Mouse (Mus musculus) embryo, embryonic 10 days (tissue): ENCODE results near the gene Dpf3.

Experiments
- DNase-seq: peaks from one replicate; pipeline ENCODE4 v3.0.0-alpha.2; 2015; ENCODE audit warnings: low spot score

Dpf3 gene

DNA sequence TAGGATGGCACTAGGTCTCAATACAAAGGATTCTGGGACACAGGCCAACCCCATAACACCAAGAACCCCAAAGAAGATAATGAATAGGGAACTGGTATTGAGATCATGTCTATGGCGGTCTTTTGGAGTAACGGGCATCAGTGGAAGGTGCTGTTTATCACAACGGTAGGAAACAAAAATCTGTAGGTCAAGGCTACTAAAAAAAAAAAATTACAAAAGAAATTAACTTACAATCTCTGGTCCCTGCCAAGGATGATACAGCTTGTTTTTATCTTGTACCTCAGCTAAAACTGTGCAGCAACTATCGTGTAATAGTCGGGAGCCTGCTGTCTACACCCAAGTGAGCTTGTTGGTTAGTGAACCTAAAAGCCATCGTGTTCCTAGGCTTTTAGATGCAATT is 9.2 kb upstream of the Dpf3 start:
- no peak for DNase-seq

DNA sequence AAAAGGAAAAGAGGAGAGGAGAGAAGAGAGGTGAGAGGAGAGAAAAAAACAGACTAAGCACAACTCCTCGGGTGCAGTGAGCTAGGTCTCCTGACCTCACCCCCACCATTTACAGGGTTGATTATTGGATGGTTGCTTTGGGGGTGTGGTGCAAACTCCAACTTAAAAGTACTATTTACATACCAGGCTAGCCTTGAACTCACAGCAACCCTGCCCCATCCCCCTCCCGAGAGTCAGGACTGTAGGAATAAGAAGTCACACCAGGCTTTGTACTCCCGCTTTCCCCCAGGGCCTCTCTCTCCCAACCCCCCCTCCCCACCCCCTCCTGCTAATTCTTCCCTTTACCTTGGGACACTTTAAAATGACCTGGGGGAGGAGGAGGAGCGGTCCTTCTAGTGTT is 8.8 kb upstream of the Dpf3 start:
- no peak for DNase-seq

DNA sequence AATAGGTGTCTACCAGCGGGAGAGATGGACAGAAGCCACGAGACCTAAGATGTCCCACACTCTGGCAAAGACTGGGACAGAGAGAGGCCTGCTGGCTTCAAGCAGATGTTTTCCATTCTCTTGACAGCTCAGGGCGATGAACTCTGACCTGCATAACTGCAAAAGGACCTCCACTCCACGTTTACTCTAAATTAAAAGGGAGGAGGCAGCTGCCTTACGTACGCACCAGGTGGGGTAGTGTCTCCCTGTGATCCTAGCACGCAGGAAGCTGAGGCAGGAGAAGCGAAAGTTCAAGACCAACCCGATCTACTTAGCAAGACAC is 8.4 kb upstream of the Dpf3 start:
- peak; percentile 68 for DNase-seq

DNA sequence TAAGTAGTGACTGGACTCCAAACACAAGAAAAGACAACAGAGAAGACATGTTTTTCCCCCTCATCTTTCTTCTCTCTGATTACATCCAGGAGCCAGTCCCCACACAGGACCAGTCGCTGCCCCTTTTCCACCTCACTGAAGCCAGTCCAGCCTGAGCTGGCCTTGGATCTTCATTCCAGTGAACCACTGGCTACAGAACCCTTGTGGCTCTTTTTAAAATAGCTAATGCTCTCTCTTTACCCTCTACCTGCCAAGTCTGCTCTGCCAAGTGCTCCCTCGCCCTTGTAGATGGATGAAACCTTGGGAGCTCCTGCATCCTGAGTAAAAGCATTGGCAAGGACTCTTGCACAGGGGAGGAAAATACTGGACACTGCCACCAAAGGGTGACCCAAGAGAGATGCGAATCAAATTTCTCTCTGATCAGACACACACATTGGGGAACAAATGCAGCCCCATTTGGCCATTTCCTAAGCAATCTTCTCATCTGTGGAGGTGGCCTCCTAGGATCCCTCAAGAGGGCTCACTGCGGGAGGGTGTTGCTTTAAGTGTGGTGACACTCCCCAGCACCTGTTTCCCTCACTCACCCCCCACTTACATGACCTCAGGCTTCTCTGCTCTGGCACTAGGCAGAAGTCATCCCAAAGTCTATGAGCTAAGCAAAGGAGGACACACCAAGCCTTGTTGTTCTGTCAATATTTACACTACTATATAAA is 7.9 kb upstream of the Dpf3 start:
- DNase-seq: no peak

DNA sequence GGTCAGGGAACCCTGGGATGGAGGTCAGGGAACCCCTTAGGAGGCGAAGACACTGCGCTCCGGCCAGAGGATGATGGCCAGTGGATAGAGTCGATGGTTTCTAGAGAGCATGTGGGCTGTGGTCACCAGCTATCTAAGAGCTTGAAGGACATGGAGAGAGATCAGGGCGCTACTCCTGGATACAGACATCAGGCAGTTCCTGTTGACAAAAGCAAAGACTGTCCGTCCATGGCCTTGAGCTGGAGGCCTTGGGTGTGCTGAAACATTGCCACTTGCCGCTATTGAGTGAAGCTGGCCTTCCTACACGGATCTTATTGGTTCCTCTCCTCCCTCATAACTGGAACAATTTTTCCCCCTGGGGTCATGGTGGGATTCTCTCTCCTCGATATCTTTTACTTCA is 6.7 kb upstream of the Dpf3 start:
- DNase-seq: no peak

DNA sequence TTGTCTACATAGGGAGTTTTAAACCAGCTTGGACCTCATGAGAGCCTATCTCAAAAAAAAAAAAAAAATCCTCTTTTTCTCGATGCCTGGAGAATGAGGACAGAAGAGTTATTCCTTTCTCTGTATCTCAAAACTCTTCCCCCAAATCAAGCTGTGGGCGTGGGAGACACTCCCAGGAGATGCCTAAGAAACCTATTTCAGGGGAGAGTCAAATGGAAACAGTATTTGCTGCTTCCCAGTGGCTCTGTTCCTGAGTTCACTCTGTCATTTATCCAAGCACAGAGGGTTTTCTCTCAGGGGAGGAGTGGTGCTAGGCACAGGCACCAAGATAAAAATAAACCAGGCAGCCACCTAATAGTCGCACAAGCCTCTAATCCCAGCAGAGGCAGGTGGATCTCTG is 5.3 kb upstream of the Dpf3 start:
- DNase-seq: no peak

DNA sequence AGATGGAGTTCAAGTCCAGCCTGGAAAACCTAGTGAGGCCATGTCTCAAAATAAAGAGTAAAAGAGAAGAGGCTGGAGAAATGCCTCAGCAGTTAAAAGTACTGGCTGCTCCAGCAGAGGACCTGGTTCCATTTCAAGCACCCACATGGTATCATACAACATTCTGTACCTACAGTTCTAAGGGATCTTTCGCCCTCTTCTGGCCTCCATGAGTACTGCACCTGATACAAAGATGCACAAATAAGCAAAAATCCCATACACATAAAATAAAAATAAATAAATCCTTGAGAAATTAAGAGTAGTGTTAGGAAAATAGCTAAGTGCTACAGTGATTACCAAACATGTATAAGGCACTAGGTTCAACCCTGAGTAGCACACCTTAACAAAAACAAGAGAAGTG is 4.1 kb upstream of the Dpf3 start:
- DNase-seq: no peak

DNA sequence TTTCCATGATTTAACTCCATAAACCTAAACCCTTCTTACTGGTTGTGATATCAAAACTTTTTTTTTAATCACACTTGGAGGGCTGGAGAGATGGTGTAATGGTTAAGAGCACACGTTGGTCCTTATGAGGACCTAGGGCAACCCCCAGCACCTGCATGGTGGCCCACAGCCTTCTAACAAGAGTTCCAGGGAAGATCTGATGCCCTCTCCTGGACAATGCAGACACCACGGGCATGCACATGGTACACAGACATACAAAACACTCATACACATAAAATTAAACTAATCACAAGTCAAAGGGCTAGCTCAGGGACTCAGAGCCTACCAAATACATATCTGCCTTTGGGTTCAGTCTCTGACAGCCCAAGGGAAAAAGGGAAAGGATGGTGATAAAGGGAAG is 2.2 kb upstream of the Dpf3 start:
- peak; percentile 28 for DNase-seq

DNA sequence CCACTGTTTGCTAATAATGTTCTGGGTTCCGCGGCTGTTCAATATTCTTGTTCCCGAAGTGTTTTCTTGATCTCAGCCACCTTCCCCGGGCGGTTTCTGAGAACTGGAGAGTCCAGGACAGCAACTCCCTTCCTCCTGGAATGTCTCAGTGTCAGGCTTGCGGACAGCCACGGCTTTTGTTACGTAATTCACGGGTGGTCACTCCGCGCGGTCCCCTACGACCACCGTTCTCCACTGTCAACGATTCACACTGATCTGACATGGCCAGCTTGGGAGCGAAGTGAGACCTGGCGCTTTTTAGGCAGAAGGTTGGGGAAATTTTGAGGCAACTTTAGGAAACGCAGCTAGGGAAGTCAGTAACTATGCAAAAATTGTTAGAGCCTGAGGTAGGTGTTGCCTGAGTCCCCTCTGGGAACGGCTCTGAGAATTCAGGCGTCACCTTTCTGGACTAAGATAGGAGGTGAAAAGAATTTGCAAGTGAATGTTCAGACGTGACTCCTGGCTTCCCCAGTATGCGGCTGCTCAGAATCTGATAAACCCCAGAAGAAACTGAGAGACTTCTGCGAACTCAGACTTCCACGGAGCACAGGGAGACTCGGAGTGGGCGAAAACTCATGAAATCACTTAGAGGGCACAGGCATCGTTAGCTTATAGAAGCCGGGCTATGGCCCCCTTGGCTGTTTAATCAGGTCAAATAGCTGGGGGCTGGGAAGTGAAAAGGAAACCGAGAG is 860 bp upstream of the Dpf3 start:
- DNase-seq: peak; percentile 55

DNA sequence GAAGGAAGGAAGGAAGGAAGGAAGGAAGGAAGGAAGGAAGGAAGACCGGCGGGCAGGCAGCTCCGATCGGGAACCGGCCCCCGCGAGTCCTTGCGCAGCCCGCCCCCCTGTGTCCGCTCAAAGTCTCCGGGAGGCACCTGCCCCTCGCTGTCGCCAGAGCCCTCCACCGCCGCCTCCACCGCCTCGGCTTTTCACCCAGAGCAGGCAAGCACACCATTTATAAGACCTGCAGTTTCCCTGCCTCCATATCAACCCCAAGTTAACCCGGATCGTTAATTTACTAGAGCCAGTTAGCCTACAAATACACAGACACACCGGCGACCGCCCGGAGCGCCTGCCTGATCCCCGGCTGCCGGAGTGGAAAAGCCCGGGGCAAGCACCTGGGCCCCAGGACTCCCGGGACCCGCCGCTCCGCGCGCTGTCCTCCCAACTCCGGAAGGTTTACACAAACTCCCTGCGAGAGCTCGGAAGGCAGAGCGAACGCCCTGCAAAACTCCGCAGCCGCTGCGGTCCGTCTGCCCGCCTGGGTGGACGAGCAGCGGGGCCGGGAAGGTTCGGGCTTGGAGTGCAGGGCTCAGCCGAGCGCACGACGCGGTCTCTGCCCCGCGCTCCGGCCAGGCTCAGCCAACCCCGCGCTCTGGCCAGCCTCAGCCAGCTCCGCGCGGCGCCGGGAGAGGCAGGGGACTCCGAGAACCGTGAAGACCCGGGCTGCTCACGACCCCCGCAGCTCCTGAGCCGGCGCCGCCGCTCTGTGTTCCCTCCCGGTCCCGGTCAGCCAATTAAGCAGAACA is 650 bp downstream of the Dpf3 start:
- DNase-seq: peak; percentile 69

DNA sequence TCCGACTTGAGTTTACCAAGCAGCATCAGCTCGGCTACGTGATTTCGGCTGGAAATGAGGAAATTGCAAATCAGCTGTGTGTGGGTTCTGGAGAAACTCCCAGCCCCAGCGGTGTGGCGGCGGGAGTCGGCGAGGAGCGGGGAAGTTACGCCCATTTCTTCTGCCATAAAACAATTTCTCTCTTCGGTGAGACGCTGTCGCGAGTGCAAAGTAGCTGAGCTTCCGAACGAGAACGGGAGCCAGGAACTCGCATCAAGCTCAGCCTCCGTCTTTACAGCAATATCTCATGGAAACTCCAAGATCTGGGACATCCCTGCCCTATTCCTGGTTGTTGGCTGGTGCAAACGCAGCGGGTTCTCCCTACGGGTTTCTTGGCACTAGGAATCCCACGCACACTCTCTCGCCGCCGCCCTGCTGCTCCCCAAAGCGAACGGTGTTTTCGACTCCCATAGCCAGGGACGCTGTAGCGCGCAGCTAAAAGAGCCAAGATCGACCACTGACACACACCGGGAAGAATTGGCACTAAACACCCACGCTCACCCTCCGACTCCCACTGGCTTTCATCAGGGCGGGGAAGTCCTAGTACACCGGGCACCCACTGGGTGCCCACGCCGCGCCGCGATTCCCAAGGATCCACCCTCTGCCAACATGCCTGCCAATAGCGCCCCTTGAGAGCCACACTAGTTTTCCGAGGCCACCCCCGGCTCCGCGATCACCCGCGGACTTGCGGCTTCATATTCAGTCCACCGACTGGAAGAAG is 1.4 kb downstream of the Dpf3 start:
- DNase-seq: peak; percentile 60

DNA sequence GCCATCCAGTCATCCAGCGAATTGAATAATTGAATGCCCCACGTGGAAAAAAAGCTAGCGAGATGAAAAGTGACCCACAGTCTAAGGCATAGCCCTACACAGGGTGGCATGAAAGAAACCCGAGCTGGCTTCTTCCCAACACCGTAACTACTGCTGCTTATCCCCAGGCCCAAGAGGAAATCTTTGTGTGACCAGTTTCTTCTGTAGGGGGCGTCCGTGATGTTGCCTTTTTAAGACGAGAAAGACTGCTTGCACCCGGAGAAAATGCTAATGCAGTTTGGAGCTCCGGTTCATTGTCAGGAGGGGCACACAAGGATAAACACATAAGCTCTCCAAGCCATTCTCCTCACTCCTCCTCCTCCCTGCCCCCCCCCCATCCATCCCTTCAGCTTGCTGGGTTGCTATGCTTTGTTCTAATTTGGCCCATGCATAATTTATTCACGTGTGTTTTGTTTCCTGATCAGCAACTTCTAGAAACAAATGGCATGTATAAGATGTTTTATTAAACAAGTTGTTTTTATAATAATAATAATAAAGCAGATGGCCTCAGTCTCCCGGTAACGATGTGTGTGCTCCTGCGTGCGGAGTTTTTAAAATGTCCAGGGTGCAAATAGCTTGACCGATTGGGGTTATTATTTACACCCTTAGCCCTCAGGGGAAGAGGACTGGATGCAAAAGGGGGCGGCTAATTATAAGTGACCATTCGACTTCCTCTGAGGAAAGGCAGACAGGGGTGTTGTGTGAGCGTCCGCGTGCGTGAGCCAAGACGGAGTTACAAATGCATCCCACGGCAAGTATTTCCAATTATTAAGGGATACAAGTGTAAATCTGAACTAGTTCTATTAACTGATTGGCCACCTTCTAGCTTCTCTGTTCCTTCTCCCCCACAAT is 2.4 kb downstream of the Dpf3 start:
- peak; percentile 62 for DNase-seq

DNA sequence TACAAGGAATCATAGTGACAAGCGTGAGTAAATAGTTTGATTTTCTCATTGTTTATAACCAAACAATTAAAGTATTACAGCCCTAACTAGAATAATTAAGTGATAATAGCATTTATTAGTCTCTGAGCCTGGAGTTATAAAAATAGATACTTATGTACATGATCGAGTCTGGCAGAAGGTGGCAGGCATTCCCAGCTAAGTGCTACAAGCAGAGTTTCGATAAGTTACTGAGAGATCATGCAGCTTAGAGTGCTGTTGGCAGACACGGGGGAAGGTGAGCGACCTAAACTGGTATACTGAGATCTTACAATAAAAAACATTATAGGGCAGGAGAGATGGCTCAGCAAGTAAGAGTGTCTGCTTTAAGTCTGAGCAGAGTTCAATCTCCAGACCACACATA is 3.9 kb downstream of the Dpf3 start:
- DNase-seq: no peak

DNA sequence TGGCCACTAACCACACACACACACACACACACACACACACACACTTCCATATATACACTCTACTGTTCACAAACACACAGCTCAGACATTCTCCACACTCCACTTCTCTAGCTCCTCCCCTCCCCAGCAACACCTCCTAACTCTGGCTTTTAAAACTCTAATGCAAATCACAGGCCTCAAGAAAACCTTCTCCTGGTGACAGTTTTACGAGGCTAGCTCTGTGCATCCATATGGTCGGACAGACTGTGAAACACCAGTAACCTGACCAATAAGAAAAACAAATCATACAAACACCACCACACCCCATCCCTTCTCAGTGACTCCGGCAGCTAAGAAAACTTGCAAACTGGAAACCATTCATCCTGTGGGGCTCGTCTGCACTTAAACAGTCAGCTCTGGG is 6.1 kb downstream of the Dpf3 start:
- peak; percentile 35 for DNase-seq

DNA sequence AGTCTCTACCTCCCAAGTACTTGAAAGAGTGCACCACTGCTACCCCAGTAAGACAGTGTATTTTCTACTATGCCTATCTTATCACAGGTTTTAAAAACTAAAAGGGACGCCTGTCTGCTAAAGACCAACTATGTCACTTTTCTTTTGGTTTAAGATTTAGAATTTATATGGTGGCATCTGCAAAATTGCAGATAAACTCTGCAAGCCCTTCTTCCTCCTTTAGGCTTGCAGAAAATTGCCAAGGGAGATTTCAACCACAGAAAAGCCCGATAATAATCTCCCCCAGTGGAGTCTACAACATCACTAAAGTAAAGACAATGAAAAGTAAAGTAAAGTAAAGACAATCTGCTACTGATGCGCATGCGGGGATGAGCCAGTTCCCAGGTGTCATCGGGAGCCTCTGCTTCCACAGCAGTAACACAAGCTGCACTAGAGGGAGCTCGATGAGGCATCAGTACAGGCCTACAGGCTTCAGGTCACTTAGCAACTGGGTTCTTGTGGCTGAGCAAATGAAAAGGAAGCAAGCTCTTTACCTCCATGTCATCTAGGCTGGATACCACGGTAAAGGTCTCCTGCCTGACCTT is 7.6 kb downstream of the Dpf3 start:
- no peak for DNase-seq

DNA sequence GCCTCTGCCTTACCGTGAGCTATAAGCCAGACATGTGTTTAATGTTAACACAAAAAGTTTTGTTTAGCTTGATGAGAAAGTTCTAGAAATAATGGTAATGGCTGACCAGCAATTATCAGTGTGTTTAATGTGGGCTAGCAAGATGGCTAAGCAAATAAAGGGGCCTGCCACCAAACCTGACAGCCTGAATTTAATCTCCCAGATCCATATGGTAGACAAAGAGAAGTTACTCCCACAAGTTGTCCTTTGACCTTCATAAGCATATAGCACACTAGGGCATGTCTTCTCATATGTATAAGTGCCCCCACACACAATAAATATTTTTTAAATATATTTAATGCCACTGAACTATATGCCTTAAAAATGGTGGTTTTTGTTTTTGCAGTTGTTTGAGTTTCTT is 8.4 kb downstream of the Dpf3 start:
- no peak for DNase-seq

DNA sequence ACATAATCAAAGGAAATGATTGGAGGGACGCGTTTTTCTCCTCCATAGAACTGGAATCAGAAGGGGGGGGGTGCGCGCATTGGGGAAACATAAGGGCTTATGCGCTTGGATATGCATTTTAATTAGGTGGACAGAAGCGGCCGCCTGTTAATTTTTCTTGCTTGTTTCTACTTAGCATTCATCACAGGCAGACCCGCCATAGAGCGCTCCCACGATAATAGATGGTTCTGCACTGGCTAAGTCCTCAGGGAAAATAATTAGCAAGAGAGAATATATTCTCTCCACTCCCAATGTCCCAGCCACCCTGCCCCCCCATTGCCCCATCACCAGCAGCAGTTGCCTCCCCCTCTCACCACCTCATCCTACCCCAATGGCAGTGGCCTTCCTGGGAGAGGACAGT is 11.2 kb downstream of the Dpf3 start:
- DNase-seq: no peak

DNA sequence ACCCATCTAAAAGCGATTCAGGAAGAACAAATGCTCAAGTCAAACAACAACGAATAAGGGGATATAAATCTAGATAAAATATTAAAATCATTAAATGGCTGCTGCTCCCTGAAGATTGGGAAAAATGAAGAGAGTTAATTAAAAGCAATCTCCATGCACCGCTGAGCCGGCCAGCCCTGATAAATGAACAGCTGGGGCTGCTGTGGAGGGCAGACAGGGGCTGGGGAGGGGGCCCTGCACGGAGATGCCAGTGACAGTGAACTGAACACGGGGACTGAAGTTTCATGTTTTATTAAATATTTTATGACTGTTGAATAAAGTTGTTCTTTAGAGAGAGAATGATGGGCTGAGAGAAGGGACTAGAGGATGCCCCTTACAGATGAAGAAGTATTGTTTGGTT is 12.1 kb downstream of the Dpf3 start:
- DNase-seq: no peak

DNA sequence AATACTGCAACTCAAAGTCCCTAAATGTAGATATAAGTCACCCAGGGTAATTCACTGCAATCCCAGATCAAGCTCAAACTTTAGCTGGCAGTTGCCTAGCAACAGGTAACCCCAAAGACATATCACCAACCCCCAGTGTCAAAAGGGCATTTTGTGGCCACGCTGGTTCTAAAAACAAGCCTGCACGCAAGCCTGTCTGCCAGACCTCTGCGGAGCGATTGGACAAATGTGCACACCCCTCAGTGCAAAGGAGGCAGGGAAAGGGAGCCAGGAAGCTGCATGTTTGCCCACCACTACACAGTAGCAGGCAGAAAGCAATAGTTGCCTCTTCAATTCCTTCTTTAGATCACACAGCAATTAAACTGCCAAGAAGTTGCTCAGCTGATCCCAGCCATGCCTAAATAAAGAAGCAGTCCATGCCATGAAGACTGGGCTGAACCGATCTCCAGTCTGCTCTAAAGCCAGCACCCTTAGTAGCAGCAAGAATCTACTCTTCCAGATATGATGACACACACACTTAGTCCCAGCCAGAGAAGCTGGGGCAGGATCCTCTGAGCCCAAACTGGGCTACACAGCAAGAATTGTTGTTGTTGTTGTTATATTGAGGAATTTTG is 13.4 kb downstream of the Dpf3 start:
- peak; percentile 51 for DNase-seq

DNA sequence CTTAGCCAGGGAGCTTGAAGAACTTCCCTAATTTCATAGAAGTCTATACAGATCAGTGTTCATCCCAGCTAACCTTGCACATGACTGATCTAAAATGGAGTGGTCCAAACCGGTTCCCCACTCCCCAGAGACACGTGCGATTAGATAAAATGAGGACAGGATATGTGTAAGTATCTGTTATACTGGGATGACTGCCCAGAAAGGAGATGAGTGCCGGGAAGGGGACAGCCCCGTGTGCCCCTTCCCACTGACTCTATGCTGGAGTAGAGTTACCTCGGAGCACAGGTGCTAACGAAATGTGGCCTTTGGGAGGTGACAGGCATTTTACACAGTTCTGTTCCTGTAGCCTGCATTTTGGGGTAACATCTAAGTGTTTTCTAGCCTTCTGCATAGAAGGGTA is 15.8 kb downstream of the Dpf3 start:
- no peak for DNase-seq

DNA sequence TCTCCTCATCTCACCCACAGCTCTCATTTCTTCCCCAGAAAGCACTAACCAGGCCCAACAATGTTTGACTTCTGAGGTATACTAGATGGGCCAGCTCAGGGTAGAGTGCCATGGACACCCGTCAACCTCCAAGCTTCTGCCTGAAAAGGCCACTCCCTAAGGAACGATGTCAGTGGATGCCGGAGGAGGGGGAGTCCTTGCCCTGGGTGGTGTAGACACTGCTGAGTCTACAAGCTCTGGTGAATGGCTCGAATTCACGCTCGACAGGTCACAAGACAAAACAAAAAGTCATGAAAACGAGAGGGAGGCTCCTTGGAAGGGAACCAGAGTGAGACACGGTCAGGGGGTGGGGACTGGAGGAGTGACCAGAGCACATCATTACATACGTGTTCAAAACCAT is 17.4 kb downstream of the Dpf3 start:
- DNase-seq: no peak
